Mouse (Mus musculus) CH12.LX (cell line): ENCODE measurements around the gene Gpr84. TPM values are rescaled to one million over a fixed set of nuclear protein-coding genes. Genes with fewer than 3 reads are reported as not detected.

Source experiments
- DNase-seq: peaks from one replicate; pipeline ENCODE4 v3.0.0-alpha.2; 2013; ENCODE audit errors: extremely low read depth
- H3K27ac ChIP-seq: 2 replicates; pipeline ENCODE4 v1.5.1; 2012; ENCODE audit warnings: low read depth, mild to moderate bottlenecking, control low read depth, moderate library complexity; ENCODE audit not compliant: insufficient read depth
- H3K27me3 ChIP-seq: replicated peaks from 2 replicates; pipeline ENCODE3; 2012; ENCODE audit warnings: inconsistent platforms
- H3K36me3 ChIP-seq, 2 experiments: replicated peaks in 1 of 2; 2 replicates each; pipeline versions ENCODE3 to v1.6.1; 2012; ENCODE audit warnings: inconsistent platforms in 1 of 2, low read length in 1 of 2, mild to moderate bottlenecking in 1 of 2, mixed read lengths in 1 of 2, moderate library complexity in 1 of 2; ENCODE audit not compliant: control insufficient read depth in 1 of 2, insufficient read depth in 1 of 2
- H3K4me1 ChIP-seq, 2 experiments: 2 replicates each; pipeline ENCODE4 v1.6.1; 2012; ENCODE audit warnings: inconsistent platforms in 1 of 2, moderate library complexity in 1 of 2; ENCODE audit not compliant: insufficient read depth in 2 of 2, control insufficient read depth in 1 of 2
- H3K4me2 ChIP-seq: 2 replicates; pipeline ENCODE4 v1.6.1; 2012; ENCODE audit warnings: low read depth, mild to moderate bottlenecking, control low read depth; ENCODE audit not compliant: poor library complexity, insufficient read depth, severe bottlenecking
- H3K4me3 ChIP-seq, 3 experiments: fragments of 150-350 bp in 1 of 3; sonication (generic) in 1 of 3; replicated peaks in 1 of 3; 2 replicates each; pipeline versions ENCODE3 to v1.5.1; 2011 to 2012; ENCODE audit warnings: low read depth in 2 of 3, low read length in 2 of 3, mild to moderate bottlenecking in 2 of 3, moderate library complexity in 2 of 3, control low read depth in 1 of 3, improper control_type of control experiment in 1 of 3, inconsistent platforms in 1 of 3, mixed read lengths in 1 of 3; ENCODE audit not compliant: poor library complexity in 1 of 3
- H3K79me2 ChIP-seq: replicated peaks from 2 replicates; pipeline ENCODE4 v1.6.1; 2012; ENCODE audit warnings: mild to moderate bottlenecking, moderate library complexity; ENCODE audit not compliant: control insufficient read depth, poor library complexity, insufficient read depth, severe bottlenecking; ENCODE audit errors: extremely low read depth
- H3K9ac ChIP-seq: 2 replicates; pipeline ENCODE4 v1.6.1; 2012; ENCODE audit warnings: low read depth, mild to moderate bottlenecking, control low read depth, moderate library complexity; ENCODE audit not compliant: insufficient read depth
- H3K9me3 ChIP-seq: replicated peaks from 2 replicates; pipeline ENCODE3; 2012; ENCODE audit warnings: low read length, inconsistent platforms, mixed read lengths
- BHLHE40 ChIP-seq: IDR thresholded peaks from 2 replicates; pipeline ENCODE4 v1.6.1; 2011; ENCODE audit warnings: mild to moderate bottlenecking, low read depth, low read length, improper control_type of control experiment
- CHD1 ChIP-seq: IDR thresholded peaks from 2 replicates; pipeline ENCODE4 v1.6.1; 2012; ENCODE audit warnings: low read depth, low read length, improper control_type of control experiment, inconsistent platforms
- CHD2 ChIP-seq: IDR thresholded peaks from 2 replicates; pipeline ENCODE4 v1.6.1; 2011; ENCODE audit warnings: low read length, improper control_type of control experiment
- CTCF ChIP-seq, 2 experiments: IDR thresholded peaks in 1 of 2; conservative IDR thresholded peaks in 1 of 2; 2 replicates each; pipeline ENCODE4 v1.5.1; 2011 to 2012; ENCODE audit warnings: low read depth in 2 of 2, low read length in 2 of 2, improper control_type of control experiment in 1 of 2, inconsistent platforms in 1 of 2, mild to moderate bottlenecking in 1 of 2, moderate library complexity in 1 of 2
- E2F4 ChIP-seq: IDR thresholded peaks from 2 replicates; pipeline ENCODE4 v1.6.1; 2011; ENCODE audit warnings: low read depth, low read length, improper control_type of control experiment; ENCODE audit not compliant: insufficient replicate concordance
- ELF1 ChIP-seq: IDR thresholded peaks from 2 replicates; pipeline ENCODE4 v1.6.1; 2014; ENCODE audit warnings: low read depth, mild to moderate bottlenecking, inconsistent platforms, low read length, improper control_type of control experiment
- JUN ChIP-seq: IDR thresholded peaks from 2 replicates; pipeline ENCODE4 v1.6.1; 2011; ENCODE audit warnings: low read depth, mild to moderate bottlenecking, low read length, improper control_type of control experiment, moderate library complexity; ENCODE audit not compliant: insufficient read depth
- KAT2A ChIP-seq: IDR thresholded peaks from 2 replicates; pipeline ENCODE4 v1.6.1; 2012; ENCODE audit warnings: low read length, improper control_type of control experiment, inconsistent platforms; ENCODE audit not compliant: insufficient replicate concordance
- MAX ChIP-seq: IDR thresholded peaks from 2 replicates; pipeline ENCODE4 v1.6.1; 2011; ENCODE audit warnings: low read length, improper control_type of control experiment
- MYC ChIP-seq: IDR thresholded peaks from 2 replicates; pipeline ENCODE4 v1.6.1; 2011; ENCODE audit warnings: low read depth, mild to moderate bottlenecking, improper control_type of control experiment, low read length
- NELFE ChIP-seq: IDR thresholded peaks from 2 replicates; pipeline ENCODE4 v1.6.1; 2011; ENCODE audit warnings: low read depth, low read length, improper control_type of control experiment
- POLR2AphosphoS2 ChIP-seq: IDR thresholded peaks from 2 replicates; pipeline ENCODE4 v1.6.1; 2011; ENCODE audit warnings: low read depth, low read length, improper control_type of control experiment
- RCOR1 ChIP-seq: conservative IDR thresholded peaks from 2 replicates; pipeline ENCODE4 v1.6.1; 2012; ENCODE audit warnings: low read depth, mild to moderate bottlenecking, inconsistent platforms, low read length, improper control_type of control experiment
- TBP ChIP-seq: conservative IDR thresholded peaks from 2 replicates; pipeline ENCODE4 v1.6.1; 2011; ENCODE audit warnings: low read depth, low read length, improper control_type of control experiment
- TCF12 ChIP-seq: IDR thresholded peaks from 2 replicates; pipeline ENCODE4 v1.6.1; 2014; ENCODE audit warnings: low read depth, mild to moderate bottlenecking, inconsistent platforms, low read length, improper control_type of control experiment
- USF1 ChIP-seq: IDR thresholded peaks from 2 replicates; pipeline ENCODE4 v1.6.1; 2014; ENCODE audit warnings: low read depth, mild to moderate bottlenecking, inconsistent platforms, low read length, improper control_type of control experiment
- USF2 ChIP-seq: conservative IDR thresholded peaks from 2 replicates; pipeline ENCODE4 v1.6.1; 2011; ENCODE audit warnings: low read depth, low read length, improper control_type of control experiment
- ZKSCAN1 ChIP-seq: IDR thresholded peaks from 2 replicates; pipeline ENCODE4 v1.6.1; 2012; ENCODE audit warnings: low read depth, inconsistent platforms, low read length, improper control_type of control experiment, borderline replicate concordance
- dilution Hi-C: fragments of 300-500 bp; cut with MboI; formaldehyde crosslinking; loops from 2 replicates; pipeline ENCODE4 v1.14.3; 2020; ENCODE audit warnings: low sequenced_read_pairs; ENCODE audit not compliant: extremely low pct_unique_long_range_greater_than_20kb, extremely low pct_ligation_motif_present
- in situ Hi-C: fragments of 300-500 bp; cut with MboI; formaldehyde crosslinking; loops from 3 replicates; pipeline ENCODE4 v1.14.3; 2019; ENCODE audit warnings: low sequenced_read_pairs, low pct_ligation_motif_present, low pct_unique_long_range_greater_than_20kb, mixed read lengths
- polyA plus RNA-seq: library from polyadenylated mRNA; unstranded; fragments of >175 nt; gene quantifications from 2 replicates; pipeline ENCODE4 v1.2.1, GENCODE M21; 2012; ENCODE audit warnings: low read depth; ENCODE audit not compliant: insufficient read length
- total RNA-seq, 2 experiments: library from RNA; depleted of rRNA; stranded (reverse); fragments of 300-350 nt in 1 of 2; fragments of >200 nt in 1 of 2; gene quantifications; 2 replicates each; pipeline ENCODE4 v1.2.3; 2012 to 2014

Gpr84 gene
- total and polyA plus RNA-seq, 3 experiments: 0.42 to 1.4 (median 0.66) TPM

DNA sequence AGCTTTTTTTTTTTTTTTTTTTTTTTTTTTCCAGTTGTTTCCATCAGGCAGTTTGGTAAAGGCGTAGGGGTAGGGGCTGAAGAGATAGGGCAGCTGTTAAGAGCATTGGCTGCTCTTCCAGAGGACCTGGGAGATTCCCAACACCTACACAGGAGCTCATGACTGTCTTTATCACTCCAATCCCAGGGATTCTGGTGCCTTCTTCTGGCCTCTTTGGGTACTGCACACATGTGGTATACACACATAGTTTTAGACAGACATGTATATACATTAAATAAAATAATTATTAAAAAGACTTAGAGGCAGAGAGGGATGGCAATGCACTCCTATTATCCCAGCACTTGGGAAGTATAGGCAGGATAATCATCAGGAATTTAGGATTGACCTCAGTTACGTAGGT, 17.0 kb downstream of the Gpr84 start:
- H3K4me1 ChIP-seq: peaks cover 5 to 20% of the 10 kb centered on the region in 2 experiments
- no peak overlapping the region for H3K4me3 ChIP-seq
- in situ Hi-C loops (no loop called here), dilution Hi-C loops (no loop called here)
- no peak for DNase-seq
- no peaks in the 10 kb centered on the region for H3K27me3 ChIP-seq
- peak; percentile 22 to 33; a peak in 1 of 4 replicates for TF ChIP-seq CTCF (conservative IDR thresholded peaks at IDR 0.05 in 1 of 2, IDR thresholded peaks at IDR 0.05 in 1 of 2; ENCODE audit: low read depth in 2 of 2, low read length in 2 of 2)
- TF ChIP-seq MYC: no peak
- peaks cover 52 to 92% of the 10 kb centered on the region in 2 experiments for H3K36me3 ChIP-seq
- no peak overlapping the region for H3K27ac ChIP-seq
- H3K79me2 ChIP-seq: peaks cover 6% of the 10 kb centered on the region
- no peak overlapping the region for H3K9ac ChIP-seq
- H3K9me3 ChIP-seq: no peaks in the 10 kb centered on the region
- H3K4me2 ChIP-seq: no peak overlapping the region

DNA sequence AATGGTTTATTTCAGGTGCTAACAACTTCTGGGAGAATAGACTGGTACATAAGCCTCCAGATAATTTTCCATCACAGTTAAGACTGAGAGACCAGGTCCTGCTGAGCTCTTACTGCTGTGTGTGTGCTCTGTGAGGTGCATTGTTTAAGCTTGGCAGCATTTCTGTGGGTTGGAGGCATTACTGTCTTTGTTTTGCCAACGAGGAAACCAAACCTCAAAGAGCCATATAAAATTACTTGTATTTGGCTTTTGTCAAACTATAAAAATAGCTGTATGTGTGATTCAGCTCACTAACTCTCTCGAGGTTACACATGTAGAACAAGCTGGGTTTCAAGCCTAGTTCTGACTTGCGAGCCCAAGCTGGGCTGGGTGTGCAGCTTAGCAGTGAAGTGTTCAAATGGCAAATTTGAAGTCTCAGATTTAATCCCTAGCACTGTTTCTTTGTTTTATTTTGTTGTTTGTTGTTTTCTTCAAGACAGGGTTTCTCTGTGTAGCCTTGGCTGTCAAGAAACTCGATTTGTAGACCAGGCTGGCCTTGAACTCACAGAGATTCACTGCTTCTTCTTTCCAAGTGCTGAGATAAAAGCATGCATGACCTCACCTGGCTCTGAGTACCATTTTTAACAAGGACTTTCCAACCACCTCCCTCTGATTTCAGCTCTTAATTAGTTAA, 17.6 kb downstream of the Gpr84 start:
- H3K4me1 ChIP-seq: peaks cover 2 to 14% of the 10 kb centered on the region in 2 experiments
- H3K27me3 ChIP-seq: no peaks in the 10 kb centered on the region
- no peak overlapping the region for H3K4me3 ChIP-seq
- peaks cover 7% of the 10 kb centered on the region for H3K79me2 ChIP-seq
- peaks cover 52 to 92% of the 10 kb centered on the region in 2 experiments for H3K36me3 ChIP-seq
- TF ChIP-seq TCF12: no peak
- TF ChIP-seq MYC: no peak
- TF ChIP-seq E2F4: no peak
- TF ChIP-seq MAX: no peak
- no peak for TF ChIP-seq NELFE
- no peak for TF ChIP-seq ELF1
- TF ChIP-seq USF2: no peak
- no peak overlapping the region for H3K4me2 ChIP-seq
- dilution Hi-C loops (no loop called here), in situ Hi-C loops (no loop called here)
- no peak for DNase-seq
- no peaks in the 10 kb centered on the region for H3K9me3 ChIP-seq
- no peak overlapping the region for H3K27ac ChIP-seq
- H3K9ac ChIP-seq: no peak overlapping the region

DNA sequence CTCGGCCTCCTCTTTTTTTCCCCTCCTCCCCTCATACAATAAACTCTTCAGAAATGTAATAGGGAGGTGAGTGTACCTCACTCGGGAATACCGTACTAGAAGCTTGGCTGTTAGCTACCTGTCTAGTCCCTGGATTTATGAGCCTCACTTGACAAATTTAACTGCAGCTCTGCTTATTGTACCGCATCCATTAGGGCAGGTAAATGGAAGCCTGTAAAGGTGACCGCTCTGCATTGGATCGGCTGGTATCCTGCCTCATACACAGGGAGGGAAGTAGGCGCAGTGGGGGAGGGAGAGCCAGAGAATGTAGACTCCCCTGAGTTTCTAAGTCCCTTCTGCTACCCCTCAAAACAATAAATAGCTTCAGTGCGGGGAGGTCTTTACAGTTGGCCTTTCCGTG, 19.6 kb downstream of the Gpr84 start:
- dilution Hi-C loops: no loop called here
- Histone ChIP-seq H3K36me3 (peaks cover 43 to 89% of the 10 kb centered on the region in 2 experiments), H3K27ac (no peak overlapping the region), H3K4me1 (peaks cover 0 to 3% of the 10 kb centered on the region in 2 experiments; a peak in 1 of 4 replicates), H3K4me2 (no peak overlapping the region), H3K79me2 (peaks cover 11% of the 10 kb centered on the region), H3K9me3 (no peaks in the 10 kb centered on the region), H3K9ac (no peak overlapping the region), H3K27me3 (no peaks in the 10 kb centered on the region), H3K4me3 (no peak overlapping the region)
- DNase-seq: no peak
- in situ Hi-C loops: no loop called here
- TF ChIP-seq USF1 (no peak), MYC (no peak), ELF1 (no peak), JUN (no peak), MAX (no peak), CHD1 (no peak), TBP (no peak), ZKSCAN1 (no peak), POLR2AphosphoS2 (no peak), KAT2A (no peak), RCOR1 (no peak), BHLHE40 (no peak), CHD2 (no peak)
